Mouse (Mus musculus): ENCODE results near the gene Skiv2l.
"Not testable (repeated sequence)": the region's sequence is repeated elsewhere in the genome, so short reads cannot be mapped to it uniquely, and the experiment has no call there.

Skiv2l gene

DNA sequence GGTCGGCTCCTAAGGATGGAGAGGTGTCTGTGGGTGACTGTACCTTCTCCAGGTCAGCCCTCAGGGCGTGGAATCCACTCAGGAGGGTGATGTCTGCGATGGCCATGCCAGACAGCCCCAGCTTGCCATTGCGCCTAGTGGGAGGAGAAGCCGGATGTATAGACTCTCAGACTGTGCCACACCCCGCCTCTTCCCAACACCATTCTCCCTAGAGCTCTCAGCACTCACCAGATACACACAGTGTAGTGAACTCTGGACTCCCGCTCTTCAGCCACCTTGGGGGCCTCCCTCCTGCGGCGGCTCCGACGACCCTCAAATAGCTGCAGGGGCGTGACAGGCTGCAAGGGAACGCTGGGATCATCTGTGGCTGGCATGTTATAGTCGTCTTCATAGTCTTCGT, 38.7 kb downstream of the Skiv2l start:
- DNase-seq (ENCODE audit: low spot score): no peak

DNA sequence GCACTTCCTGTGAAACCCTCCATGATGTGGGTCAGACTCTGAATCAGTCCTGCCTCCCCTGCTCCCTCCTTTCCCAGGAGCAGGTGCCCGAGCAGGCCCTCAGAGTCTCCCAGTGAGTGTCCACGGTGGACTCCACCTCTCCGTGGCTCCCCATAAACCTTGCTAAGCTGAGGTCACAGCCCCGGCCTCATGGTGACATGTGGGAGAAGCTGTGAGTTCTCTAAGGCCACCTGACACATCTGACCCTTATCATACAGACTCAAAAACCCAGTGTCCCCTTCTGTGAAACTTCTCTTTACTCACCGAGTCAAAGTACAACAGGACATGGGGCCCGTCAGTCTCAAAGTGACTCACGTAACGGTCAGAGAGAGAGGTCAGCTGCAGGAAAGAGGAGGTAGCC, 39.2 kb downstream of the Skiv2l start:
- DNase-seq (ENCODE audit: low spot score): not testable (repeated sequence)

GRCm38 (mm10) chr17:34810411-34810810, 39.6 kb downstream of the Skiv2l start:
- DNase-seq (ENCODE audit: low spot score): peak; percentile 31

GRCm38 (mm10) chr17:34808599-34809205, 41.3 kb downstream of the Skiv2l start:
- DNase-seq (ENCODE audit: low spot score): peak; percentile 34

- DNase-seq (ENCODE audit: low spot score): no peak
Observed at GRCm38 (mm10) chr17:34807176-34807575, 42.8 kb downstream of the Skiv2l start.

DNA sequence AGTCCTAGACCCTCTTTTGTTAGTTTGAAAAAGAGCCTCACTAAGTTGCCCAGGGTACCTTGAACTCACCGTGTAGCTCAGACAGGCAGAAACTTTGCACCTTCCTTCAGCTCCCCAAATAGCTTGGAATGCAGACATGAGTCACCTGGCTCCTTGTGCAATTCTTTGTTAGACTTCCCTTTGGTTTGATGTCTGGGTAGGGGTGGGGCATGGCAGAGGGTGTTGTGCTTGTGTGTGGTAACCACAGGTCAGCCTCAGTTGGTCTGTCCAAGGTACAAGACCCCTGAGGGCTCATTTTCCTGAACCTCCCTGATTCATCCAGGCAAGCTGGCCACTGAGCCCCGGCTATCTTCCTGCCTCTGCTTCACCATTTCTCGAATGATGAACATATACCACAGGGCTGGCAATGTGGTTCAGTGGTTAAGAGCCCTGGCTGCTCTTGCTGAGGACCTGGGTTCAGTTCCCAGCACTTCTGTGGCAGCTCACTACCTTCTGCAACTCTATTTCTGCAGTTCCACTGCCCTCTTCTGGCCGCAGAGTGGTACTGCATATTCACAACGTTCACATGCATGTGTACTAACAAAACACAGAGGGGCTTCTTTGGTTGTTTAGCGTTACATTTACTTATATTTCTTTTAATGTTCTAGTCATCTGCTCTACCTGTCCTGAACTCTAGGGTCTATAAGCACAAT, 45.0 kb downstream of the Skiv2l start:
- DNase-seq (ENCODE audit: low spot score): peak; percentile 53

GRCm38 (mm10) chr17:34804301-34804700, 45.7 kb downstream of the Skiv2l start, which contains the start of gene Cyp21a1:
Gene Cyp21a1, minus strand, starts transcription at chr17:34804561.
- DNase-seq (ENCODE audit: low spot score): not testable (repeated sequence)

GRCm38 (mm10) chr17:34803367-34803766, 46.6 kb downstream of the Skiv2l start:
- DNase-seq (ENCODE audit: low spot score): peak; percentile 35

- DNase-seq (ENCODE audit: low spot score): not testable (repeated sequence)
Observed at GRCm38 (mm10) chr17:34802756-34803155, 47.3 kb downstream of the Skiv2l start.

DNA sequence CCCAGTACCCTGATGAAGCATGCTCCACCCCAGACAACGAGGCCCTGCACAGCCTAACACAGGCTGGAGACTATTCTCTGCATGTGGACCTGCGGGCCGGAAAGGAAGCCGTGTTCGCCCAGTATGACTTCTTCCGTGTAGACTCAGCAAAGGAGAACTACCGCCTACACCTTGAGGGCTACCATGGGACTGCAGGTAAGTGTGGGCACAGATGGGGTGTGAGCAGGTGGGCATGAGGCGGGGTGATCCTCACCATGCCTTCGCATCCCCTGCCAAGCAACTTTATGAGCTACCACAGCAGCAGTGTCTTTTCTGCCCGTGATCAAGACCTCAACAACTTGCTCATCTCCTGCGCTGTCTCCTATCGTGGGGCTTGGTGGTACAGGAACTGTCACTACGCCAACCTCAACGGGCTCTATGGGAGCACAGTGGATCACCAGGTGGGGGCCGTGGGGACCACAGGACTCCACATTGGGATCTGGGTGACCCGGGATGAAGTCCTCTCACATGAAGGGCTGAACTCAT, 49.2 kb downstream of the Skiv2l start:
- DNase-seq (ENCODE audit: low spot score): peak; percentile 30

DNA sequence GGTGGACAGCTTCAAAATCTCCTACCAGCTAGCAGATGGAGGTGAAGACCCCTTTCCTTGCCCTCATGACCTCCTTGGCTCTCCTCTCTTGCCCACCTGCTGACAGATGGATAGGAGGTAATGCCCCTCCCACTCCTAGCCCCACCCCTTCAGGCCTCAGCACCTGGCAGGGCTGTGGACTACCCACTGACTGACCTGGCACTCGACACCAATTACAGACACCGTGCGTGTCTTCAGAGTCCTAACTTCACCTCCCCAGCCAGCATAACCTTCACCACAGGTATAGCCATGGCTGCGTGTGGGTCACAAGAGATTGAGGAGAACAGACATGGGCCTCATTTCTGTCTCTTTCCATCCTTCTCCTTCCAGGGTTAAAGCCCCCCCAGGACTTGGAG, 50.5 kb downstream of the Skiv2l start:
- peak; percentile 33 for DNase-seq (ENCODE audit: low spot score)

DNA sequence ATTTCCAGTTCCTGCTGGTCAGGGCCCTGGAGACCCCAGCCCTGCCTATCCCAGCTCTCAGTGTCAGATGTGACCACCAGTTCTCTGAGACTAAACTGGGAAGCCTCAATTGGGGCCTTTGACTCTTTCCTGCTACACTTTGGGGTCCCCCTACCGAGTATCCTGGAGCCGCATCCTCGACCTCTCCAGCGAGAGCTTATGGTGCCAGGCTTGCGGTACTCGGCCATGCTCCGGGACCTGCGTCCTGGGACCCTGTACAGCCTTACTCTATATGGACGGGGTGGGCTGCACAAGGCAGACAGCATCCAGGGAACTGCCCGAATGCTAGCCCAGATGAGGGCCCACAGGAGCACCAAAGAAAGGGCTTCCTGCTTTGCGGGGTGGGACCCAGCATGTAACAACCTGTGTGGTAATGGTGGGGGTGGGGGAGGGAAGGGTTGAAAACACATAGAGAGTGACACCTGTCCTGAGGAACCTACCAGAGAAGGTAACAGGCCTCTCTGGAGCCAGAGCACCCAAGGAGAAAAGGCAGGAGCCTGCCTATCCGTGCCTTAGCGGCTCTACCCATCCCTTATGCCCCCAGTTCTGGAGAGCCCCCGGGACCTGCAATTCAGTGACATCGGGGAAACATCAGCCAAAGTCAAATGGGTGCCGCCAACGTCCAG, 51.0 kb downstream of the Skiv2l start:
- DNase-seq (ENCODE audit: low spot score): peak; percentile 33

GRCm38 (mm10) chr17:34798071-34798470, 51.9 kb downstream of the Skiv2l start:
- not testable (repeated sequence) for DNase-seq (ENCODE audit: low spot score)

DNA sequence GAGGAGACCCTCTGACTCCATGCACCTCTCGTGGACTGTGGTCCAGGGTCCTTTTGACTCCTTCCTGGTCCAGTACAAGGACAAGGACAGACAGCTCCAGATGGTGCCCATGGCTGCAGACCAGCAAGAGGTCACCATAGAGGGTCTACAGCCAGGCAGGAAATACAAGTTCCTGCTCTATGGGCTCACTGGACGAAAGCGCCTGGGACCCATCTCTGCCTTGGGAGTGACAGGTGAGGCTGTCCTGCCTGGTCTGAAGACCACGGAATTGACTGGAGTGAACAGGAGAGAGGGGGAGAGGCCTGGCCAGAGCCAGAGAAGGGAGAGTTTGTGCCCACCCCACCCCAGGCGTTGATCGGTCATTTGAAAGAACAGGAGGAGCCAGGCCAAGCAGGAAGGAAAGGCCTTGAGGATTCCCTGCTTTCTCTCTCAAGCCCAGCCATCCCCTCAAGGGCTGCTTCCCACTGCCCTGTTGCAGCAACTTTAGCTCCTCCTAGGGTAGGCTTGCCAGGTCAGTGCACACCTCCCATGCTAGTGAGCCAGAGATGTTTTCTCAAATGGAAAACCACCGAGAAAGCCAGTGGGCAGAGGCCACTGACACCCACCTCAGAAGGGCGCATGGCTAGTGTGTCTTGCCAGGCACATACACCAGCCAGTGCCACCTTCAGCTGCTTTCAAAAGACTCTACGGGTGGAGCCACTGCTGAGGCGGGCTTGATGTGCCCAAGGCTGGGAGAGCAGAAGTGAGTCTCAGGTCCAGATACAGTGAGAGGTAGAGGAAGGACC, 52.6 kb downstream of the Skiv2l start:
- peak; percentile 30 for DNase-seq (ENCODE audit: low spot score)

- DNase-seq (ENCODE audit: low spot score): peak; percentile 39
Observed at GRCm38 (mm10) chr17:34796311-34797140, 53.5 kb downstream of the Skiv2l start.

DNA sequence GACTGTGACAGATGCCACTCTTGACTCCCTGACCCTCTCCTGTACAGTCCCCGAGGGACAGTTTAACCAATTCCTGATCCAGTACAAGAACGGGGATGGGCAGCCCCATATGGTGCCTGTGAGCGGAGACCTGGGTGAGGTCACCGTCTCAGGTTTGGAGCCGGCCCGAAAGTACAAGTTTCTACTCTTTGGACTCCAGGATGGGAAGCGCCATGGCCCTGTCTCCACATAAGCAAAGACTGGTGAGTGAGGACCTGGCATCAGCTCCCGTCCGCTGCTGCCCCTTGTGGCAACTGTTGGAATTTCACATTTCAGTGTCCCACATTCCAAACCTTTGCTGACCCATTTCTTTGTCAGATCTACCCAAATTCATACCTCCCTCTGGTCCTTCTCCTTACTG, 54.4 kb downstream of the Skiv2l start:
- DNase-seq (ENCODE audit: low spot score): peak; percentile 83

DNA sequence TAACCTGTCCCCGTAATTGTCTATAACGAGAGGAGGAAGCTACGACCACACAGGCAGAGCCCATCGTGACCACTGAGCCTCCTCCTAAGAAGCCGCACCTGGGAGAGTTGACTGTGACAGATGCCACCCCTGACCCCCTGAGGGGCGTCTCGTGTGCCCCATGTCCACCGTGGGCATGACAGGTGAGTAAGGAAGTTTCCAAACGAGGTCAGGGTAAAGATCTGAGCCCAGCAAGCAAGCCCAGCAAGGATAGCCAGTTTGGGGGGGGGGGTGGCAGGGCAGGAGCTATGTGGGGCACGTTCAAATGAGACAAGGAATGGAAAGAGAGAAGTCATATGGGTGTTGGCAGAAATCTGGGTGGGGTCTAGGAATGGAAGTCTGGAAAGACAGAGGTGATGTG, 55.0 kb downstream of the Skiv2l start:
- DNase-seq (ENCODE audit: low spot score): peak; percentile 30

All from testis, postnatal 10 days (tissue).